Mouse (Mus musculus) erythroblast, embryonic 14.5 days (primary cell): Measurements from ENCODE around the gene Ppp6c.

Experiments
- GATA1 ChIP-seq: IDR thresholded peaks from 2 replicates; pipeline ENCODE4 v1.6.1; 2012; ENCODE audit warnings: low read length, inconsistent platforms, mixed read lengths
- TAL1 ChIP-seq: IDR thresholded peaks from 3 replicates; pipeline ENCODE4 v1.6.1; 2012; ENCODE audit warnings: low read length, inconsistent platforms, mixed read lengths

DNA sequence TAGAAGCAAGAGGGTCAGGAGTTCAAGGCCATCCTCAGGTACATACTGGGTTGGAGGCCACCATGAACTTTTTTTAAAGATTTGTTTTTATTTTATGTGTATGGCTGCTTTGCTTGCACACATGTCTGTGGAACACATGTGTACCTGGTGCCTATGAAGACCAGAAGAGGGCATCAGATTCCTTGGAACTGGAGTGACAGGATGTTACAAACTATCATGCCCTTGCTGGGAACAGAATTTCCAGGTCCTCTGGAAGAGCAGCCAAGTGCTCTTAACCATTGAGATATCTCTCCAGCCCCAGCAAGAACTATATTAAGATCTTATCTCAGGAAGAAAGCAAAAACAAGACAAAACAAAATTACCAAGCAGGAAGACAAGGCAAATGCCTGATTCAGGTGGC lies 1.6 kb downstream of the Ppp6c start:
- no peak for TF ChIP-seq TAL1
- TF ChIP-seq GATA1, result no peak
